Mouse (Mus musculus) embryonic facial prominence, embryonic 10.5 days (tissue): Measurements from ENCODE around the gene Btbd9. TPM values are rescaled to one million over a fixed set of nuclear protein-coding genes. Genes with fewer than 3 reads are reported as not detected.

Experiments used
- DNase-seq: peaks from one replicate; pipeline ENCODE4 v3.0.0-alpha.2; 2017; ENCODE audit warnings: low spot score
- H3K27ac ChIP-seq: fragments of 300-500 bp; sonication (generic); replicated peaks from 2 replicates; pipeline ENCODE4 v1.5.1; 2016; ENCODE audit warnings: mild to moderate bottlenecking
- H3K27me3 ChIP-seq: fragments of 300-500 bp; sonication (generic); replicated peaks from 2 replicates; pipeline ENCODE4 v1.6.1; 2016; ENCODE audit warnings: low read depth, mild to moderate bottlenecking; ENCODE audit not compliant: poor library complexity, severe bottlenecking
- H3K36me3 ChIP-seq: fragments of 300-500 bp; sonication (generic); replicated peaks from 2 replicates; pipeline ENCODE4 v1.6.1; 2016; ENCODE audit warnings: mild to moderate bottlenecking, moderate library complexity
- H3K4me1 ChIP-seq: fragments of 300-500 bp; sonication (generic); 2 replicates; pipeline ENCODE4 v1.6.1; 2016
- H3K4me3 ChIP-seq: fragments of 300-500 bp; sonication (generic); 2 replicates; pipeline ENCODE4 v1.5.1; 2016; ENCODE audit warnings: mild to moderate bottlenecking, moderate library complexity
- H3K9me3 ChIP-seq: fragments of 300-500 bp; sonication (generic); 2 replicates; pipeline ENCODE4 v1.6.1; 2016; ENCODE audit warnings: mild to moderate bottlenecking
- WGBS: fragments of 180-500 bp; shearing (Covaris S2); methylation state at CpG from one replicate; pipeline ENCODE4 v1.1.7; 2016; 5-methylcytosine and 5-hydroxymethylcytosine counted together
- polyA plus RNA-seq: library from polyadenylated mRNA; unstranded; fragments of >200 nt; fragmentation: Nextera tagmentation; extraction: Ambion mirVana; gene quantifications from 2 replicates; pipeline ENCODE4 v1.2.1, GENCODE M21; 2016

Btbd9 gene
- polyA plus RNA-seq, 1 experiment from 2014 or later, result 58.1 TPM

- peaks cover 5% of the 10 kb centered on the region; the same call in 1 of the 2 replicates for H3K36me3 ChIP-seq
- WGBS, result 75% methylated on average over 11 of the region's 11 CpGs
- H3K27me3 ChIP-seq, result no peaks in the 10 kb centered on the region
- H3K4me1 ChIP-seq, result no peaks in the 10 kb centered on the region
- H3K4me3 ChIP-seq, result no peak overlapping the region
- H3K9me3 ChIP-seq, result no peaks in the 10 kb centered on the region
- no peak overlapping the region; the same call in 1 of the 2 replicates for H3K27ac ChIP-seq
- DNase-seq, result no peak
These were observed 78.5 kb downstream of the Btbd9 start for GRCm38 (mm10) chr17:30497525-30498375.

- no peak for DNase-seq
- Histone ChIP-seq H3K9me3 (no peaks in the 10 kb centered on the region), H3K36me3 (peaks cover 15% of the 10 kb centered on the region), H3K4me1 (no peaks in the 10 kb centered on the region), H3K27ac (no peak overlapping the region), H3K27me3 (no peaks in the 10 kb centered on the region), H3K4me3 (no peak overlapping the region)
- 85% methylated on average over 2 of the region's 2 CpGs for WGBS
These were observed 80.7 kb downstream of the Btbd9 start for GRCm38 (mm10) chr17:30495567-30495966.

DNA sequence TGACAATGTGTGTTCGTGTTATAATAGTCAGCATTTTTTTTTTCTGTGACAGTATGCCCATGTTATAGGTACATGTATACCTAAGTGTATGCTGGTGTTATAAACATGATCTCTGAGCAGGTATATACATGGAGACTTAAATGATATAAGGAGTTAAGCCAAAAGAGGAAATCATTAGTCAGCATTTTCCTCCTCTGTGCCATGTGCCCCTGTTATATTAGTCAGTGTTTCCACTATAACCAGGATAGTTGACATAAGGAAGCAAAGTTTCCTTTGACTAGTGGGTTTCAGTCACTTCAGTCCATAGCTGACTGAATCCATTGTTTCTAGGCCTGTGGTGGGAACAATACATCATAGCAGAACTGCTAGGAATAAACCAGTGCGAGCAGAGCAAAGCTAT is 81.1 kb downstream of the Btbd9 start:
- H3K4me1 ChIP-seq, result no peaks in the 10 kb centered on the region
- H3K27ac ChIP-seq, result no peak overlapping the region
- peaks cover 15% of the 10 kb centered on the region for H3K36me3 ChIP-seq
- no peak overlapping the region for H3K4me3 ChIP-seq
- 80% methylated on average over 2 of the region's 2 CpGs for WGBS
- DNase-seq, result no peak
- H3K27me3 ChIP-seq, result no peaks in the 10 kb centered on the region
- H3K9me3 ChIP-seq, result no peaks in the 10 kb centered on the region

- Histone ChIP-seq H3K4me3 (no peak overlapping the region), H3K27ac (no peak overlapping the region), H3K9me3 (no peaks in the 10 kb centered on the region), H3K27me3 (no peaks in the 10 kb centered on the region), H3K36me3 (peaks cover 10% of the 10 kb centered on the region), H3K4me1 (no peaks in the 10 kb centered on the region)
- whole genome bisulfite sequencing, result 97% methylated on average over 6 of the region's 6 CpGs
- DNase-seq, result no peak
These were observed 82.8 kb downstream of the Btbd9 start for GRCm38 (mm10) chr17:30493481-30493880.

DNA sequence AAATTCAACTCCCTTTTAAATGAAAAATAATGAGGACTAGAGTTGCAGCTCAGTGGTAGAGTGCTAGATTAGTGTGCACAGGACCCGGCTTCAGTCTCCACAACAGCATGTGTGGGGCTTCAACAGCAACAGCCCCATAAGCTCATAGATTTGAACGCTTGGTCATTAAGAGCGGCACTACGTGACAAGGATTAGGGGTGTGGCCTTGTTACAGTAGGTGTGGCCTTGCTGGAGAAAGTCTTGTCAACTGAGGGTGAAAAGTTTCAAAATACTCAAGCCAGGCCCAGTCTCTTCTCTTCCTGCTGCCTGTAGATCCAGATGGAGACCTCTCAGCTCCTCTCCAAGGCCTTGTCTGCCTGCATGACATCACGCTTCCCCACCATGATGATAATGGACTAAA is 84.1 kb downstream of the Btbd9 start:
- WGBS, result 97% methylated on average over 5 of the region's 5 CpGs

DNA sequence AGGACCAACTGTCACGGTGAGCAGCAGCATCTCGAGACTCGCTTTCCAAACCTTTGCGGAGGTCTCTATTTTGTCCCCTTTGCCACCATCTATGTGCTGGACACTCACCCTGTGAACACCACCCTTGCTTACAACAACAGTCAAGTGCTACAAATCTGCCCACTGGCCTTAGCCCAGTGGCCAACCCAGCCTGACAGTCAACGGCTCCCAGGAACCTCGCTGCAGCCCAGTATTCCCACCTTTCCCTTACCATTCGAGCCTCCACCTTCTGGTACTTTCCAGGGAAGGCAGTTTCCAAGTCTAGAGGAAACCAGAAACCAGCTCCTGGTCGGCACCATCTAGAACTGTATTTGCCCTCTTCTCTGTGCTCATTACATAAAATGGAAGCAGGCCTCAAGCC is 84.7 kb downstream of the Btbd9 start:
- H3K27me3 ChIP-seq, result no peaks in the 10 kb centered on the region
- DNase-seq, result no peak
- peaks cover 10% of the 10 kb centered on the region for H3K36me3 ChIP-seq
- 95% methylated on average over 8 of the region's 8 CpGs for WGBS
- H3K4me3 ChIP-seq, result no peak overlapping the region
- H3K9me3 ChIP-seq, result no peaks in the 10 kb centered on the region
- no peaks in the 10 kb centered on the region for H3K4me1 ChIP-seq
- H3K27ac ChIP-seq, result no peak overlapping the region

More for the DNA sequence above, 84.1 kb downstream of the Btbd9 start:
- Histone ChIP-seq H3K4me1 (no peaks in the 10 kb centered on the region), H3K36me3 (peaks cover 10% of the 10 kb centered on the region), H3K27ac (no peak overlapping the region), H3K9me3 (no peaks in the 10 kb centered on the region), H3K27me3 (no peaks in the 10 kb centered on the region), H3K4me3 (no peak overlapping the region)
- no peak for DNase-seq

DNA sequence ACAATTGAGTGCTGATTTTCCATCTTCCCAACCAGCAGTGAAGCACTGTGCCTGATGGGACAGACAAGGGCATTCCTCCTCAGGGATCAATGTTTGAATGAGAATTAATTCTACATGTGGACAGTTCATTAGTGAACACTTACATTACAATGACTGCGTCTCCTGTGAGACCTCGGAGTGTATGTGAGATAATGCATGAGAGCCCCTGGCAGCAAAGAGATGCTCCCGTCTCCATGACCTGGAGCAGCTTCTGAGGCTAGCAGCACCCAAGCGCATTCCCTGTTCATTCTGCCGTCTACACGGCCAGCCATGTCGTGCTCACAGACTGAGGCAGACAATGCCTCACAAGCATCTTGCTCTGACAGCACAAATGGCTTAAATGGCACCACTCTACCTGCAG is 85.7 kb downstream of the Btbd9 start:
- 94% methylated on average over 7 of the region's 7 CpGs for WGBS
- H3K27ac ChIP-seq, result no peak overlapping the region
- DNase-seq, result no peak
- no peak overlapping the region for H3K4me3 ChIP-seq
- no peaks in the 10 kb centered on the region for H3K9me3 ChIP-seq
- H3K4me1 ChIP-seq, result no peaks in the 10 kb centered on the region
- peaks cover 10% of the 10 kb centered on the region for H3K36me3 ChIP-seq
- H3K27me3 ChIP-seq, result no peaks in the 10 kb centered on the region

DNA sequence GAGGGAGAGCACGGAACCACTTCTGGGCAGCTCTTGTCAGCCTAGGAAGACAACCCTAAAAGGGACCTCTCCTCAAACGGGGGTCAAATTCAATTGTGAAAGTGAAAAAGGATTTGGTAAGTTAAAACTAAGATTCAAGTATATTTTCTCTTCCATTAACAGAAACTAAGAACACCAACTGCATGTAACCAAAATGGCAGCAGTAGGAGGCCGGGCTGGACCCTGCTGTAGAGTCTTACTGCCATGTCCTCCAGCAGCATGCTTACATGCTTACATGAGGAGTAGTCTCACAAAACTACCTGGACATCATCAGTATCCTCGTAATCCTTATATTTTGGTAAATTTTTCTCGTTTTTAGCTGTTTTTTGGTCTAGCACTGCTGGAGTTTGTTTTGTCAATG is 86.2 kb downstream of the Btbd9 start:
- 87% methylated on average over 5 of the region's 5 CpGs for WGBS

DNA sequence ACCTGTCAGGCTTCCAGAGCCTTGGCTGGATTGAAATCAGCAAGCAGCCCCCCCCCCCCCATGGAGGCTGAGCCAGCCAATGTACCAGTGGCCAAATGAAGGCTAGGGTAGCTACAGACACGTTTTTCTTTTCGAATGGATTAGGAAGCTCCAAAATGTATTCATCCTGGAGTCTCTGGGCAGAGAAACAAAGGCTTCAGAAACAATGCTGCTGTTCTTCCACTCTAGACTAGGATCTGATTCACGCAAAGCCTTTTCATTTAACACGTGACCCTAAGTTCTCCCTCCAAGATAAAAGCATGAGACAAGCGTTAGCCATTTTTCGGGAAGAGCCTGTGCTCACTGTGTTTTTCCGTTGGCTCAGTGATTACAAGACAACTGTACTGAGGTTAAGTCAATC is 86.7 kb downstream of the Btbd9 start:
- no peak overlapping the region for H3K27ac ChIP-seq
- 59% methylated on average over 7 of the region's 7 CpGs for WGBS
- peaks cover 10% of the 10 kb centered on the region for H3K36me3 ChIP-seq
- no peak for DNase-seq
- H3K4me3 ChIP-seq, result no peak overlapping the region
- no peaks in the 10 kb centered on the region for H3K9me3 ChIP-seq
- H3K27me3 ChIP-seq, result no peaks in the 10 kb centered on the region
- no peaks in the 10 kb centered on the region for H3K4me1 ChIP-seq

More for the DNA sequence above, 86.2 kb downstream of the Btbd9 start:
- Histone ChIP-seq H3K27ac (no peak overlapping the region), H3K4me3 (no peak overlapping the region), H3K27me3 (no peaks in the 10 kb centered on the region), H3K9me3 (no peaks in the 10 kb centered on the region), H3K36me3 (peaks cover 10% of the 10 kb centered on the region), H3K4me1 (no peaks in the 10 kb centered on the region)
- no peak for DNase-seq

DNA sequence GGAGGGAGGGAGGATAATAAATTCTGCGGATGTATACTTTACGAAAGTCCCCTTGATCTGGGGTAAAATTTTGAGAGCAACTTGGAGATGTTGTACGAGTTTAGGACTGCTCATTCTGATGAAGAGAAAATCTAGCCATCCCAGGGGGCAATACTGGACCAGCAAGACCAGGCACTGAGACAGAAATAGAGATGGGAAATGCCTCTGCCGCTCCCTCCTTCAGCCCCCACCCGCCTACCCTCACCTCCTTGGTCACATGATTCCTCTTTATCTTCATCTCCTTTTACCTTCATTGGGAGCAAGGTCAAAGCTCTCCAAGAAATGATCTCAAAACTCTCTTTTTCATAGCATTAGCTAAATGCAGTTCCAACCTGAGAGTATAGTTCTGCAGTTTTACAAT is 88.6 kb downstream of the Btbd9 start:
- 88% methylated on average over 5 of the region's 5 CpGs for WGBS
- Histone ChIP-seq H3K9me3 (0 out of 2 replicates have a peak, but pooled peaks cover 3% of the 10 kb centered on the region), H3K27ac (no peak overlapping the region), H3K4me1 (no peaks in the 10 kb centered on the region), H3K36me3 (peaks cover 19% of the 10 kb centered on the region), H3K4me3 (no peak overlapping the region), H3K27me3 (no peaks in the 10 kb centered on the region)
- DNase-seq, result no peak

DNA sequence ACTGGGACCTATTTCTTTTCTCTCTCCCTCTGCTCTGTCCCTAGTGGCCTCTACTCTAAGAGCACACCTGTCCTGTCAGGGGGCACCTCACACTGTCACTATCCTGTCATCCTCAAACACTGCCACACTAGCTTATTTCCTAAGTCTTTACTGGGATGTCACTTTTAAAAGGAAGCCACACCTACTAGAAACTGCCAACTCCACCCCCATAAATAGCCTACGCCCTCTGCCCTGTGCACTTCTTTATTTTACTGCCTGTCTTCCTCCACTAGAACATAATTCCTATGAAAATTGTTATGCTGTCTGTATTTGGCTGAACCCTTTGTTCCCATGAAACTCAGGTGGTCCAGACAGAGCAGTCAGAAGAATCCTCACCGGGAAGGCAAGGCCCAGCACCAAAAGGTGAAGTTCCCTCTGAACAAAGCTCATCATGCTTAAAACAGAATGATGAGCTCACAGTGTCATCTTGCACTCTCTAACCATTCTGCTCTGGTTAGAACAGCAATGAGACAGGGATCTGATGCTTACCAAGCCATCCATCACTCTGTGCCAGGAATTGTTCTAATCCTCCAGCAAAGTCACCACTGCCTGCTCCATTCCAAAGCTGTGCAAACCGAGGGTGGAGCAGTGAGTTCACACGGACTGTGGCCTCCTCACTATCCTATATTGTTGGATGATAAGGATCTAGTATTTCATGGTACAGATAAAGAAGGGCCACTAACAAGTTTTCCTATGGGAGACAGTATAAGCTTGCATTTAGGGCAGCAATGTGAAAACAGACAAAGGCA is 91.0 kb downstream of the Btbd9 start:
- DNase-seq, result no peak
- Histone ChIP-seq H3K27me3 (no peaks in the 10 kb centered on the region), H3K4me3 (no peak overlapping the region), H3K4me1 (no peaks in the 10 kb centered on the region), H3K9me3 (0 out of 2 replicates have a peak, but pooled peaks cover 3% of the 10 kb centered on the region), H3K27ac (no peak overlapping the region), H3K36me3 (peaks cover 9% of the 10 kb centered on the region; the same call in 1 of the 2 replicates)
- 86% methylated on average over 4 of the region's 4 CpGs for WGBS

DNA sequence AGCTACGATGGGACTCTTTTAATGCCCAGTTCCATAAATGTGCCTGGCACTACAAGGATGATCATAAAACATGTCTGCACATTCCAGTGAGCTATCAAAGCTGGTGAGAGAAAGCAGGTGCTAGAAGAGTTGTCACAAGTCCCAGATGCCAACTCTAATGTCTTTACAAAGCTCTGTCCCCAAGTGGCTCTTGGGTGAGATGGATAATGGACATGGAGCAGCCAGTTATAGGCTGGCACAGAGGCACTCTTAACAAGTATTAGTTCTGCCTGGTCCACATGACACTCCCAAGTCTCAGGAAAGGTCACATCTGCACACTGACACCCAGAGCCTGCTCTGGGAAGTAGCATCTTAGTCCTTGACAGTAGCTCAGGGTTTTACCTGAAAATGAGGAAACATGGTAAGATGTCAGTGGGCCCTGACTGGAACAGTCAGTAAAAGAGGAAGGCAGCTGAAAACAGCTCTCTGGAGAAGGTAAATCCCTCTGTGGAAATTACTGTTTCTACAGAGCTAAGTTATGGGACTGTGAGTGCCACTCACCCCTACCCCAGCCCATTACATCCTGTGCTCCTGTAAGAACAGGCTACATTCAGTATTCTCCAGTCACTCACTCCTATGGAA is 91.7 kb downstream of the Btbd9 start:
- 95% methylated on average over 1 of the region's 1 CpGs for WGBS
- H3K4me3 ChIP-seq, result no peak overlapping the region
- 0 out of 2 replicates have a peak, but pooled peaks cover 3% of the 10 kb centered on the region for H3K9me3 ChIP-seq
- peaks cover 9% of the 10 kb centered on the region; the same call in 1 of the 2 replicates for H3K36me3 ChIP-seq
- H3K4me1 ChIP-seq, result no peaks in the 10 kb centered on the region
- no peaks in the 10 kb centered on the region for H3K27me3 ChIP-seq
- no peak overlapping the region for H3K27ac ChIP-seq
- DNase-seq, result no peak
